Mouse (Mus musculus) hindbrain, embryonic 14.5 days (tissue): ENCODE measurements at regions not wholly inside any gene's neighbourhood (a gene's known extent, or its start where the extent isn't known, plus 50 kb on each side); places are given as distances from the start of the nearest gene placed in this dataset.

Experiments used
- ATAC-seq: fragments of 200-750 bp; cut with Nextera tagmentation; 2 replicates; pipeline ENCODE4 v1.8.0; 2017; ENCODE audit warnings: moderate number of reproducible peaks, mild to moderate bottlenecking, moderate TSS enrichment, moderate library complexity; ENCODE audit not compliant: low FRiP score
- DNase-seq: peaks from one replicate; pipeline ENCODE4 v3.0.0-alpha.2; 2015; ENCODE audit warnings: low spot score
- H3K27ac ChIP-seq: fragments of 300-500 bp; sonication (generic); 2 replicates; pipeline ENCODE4 v1.5.1; 2014; ENCODE audit warnings: mild to moderate bottlenecking, moderate library complexity
- H3K27me3 ChIP-seq: fragments of 300-500 bp; sonication (generic); 2 replicates; pipeline ENCODE4 v1.6.1; 2014; ENCODE audit warnings: mild to moderate bottlenecking, low read length, mixed read lengths; ENCODE audit not compliant: control insufficient read depth, insufficient read depth
- H3K36me3 ChIP-seq: fragments of 300-500 bp; sonication (generic); replicated peaks from 2 replicates; pipeline ENCODE4 v1.6.1; 2014; ENCODE audit not compliant: control insufficient read depth, insufficient read depth
- H3K4me1 ChIP-seq: fragments of 300-500 bp; sonication (generic); replicated peaks from 2 replicates; pipeline ENCODE4 v1.6.1; 2014; ENCODE audit warnings: antibody characterized with exemption, low read length, mixed read lengths; ENCODE audit not compliant: control insufficient read depth, insufficient read depth
- H3K4me2 ChIP-seq: fragments of 300-500 bp; sonication (generic); replicated peaks from 2 replicates; pipeline ENCODE4 v1.6.1; 2014; ENCODE audit warnings: mild to moderate bottlenecking, moderate library complexity
- H3K4me3 ChIP-seq: fragments of 300-500 bp; sonication (generic); replicated peaks from 2 replicates; pipeline ENCODE4 v1.5.1; 2014; ENCODE audit warnings: mild to moderate bottlenecking, low read length
- H3K9ac ChIP-seq: fragments of 300-500 bp; sonication (generic); 2 replicates; pipeline ENCODE4 v1.6.1; 2014
- H3K9me3 ChIP-seq: fragments of 300-500 bp; sonication (generic); 2 replicates; pipeline ENCODE4 v1.6.1; 2016; ENCODE audit warnings: low read length; ENCODE audit not compliant: control insufficient read depth
- WGBS: fragments of 180-500 bp; shearing (Covaris S2); extraction: QIAGEN DNeasy Blood & Tissue Kit; methylation state at CpG from one replicate; pipeline ENCODE4 v1.1.7; 2014; 5-methylcytosine and 5-hydroxymethylcytosine counted together

DNA sequence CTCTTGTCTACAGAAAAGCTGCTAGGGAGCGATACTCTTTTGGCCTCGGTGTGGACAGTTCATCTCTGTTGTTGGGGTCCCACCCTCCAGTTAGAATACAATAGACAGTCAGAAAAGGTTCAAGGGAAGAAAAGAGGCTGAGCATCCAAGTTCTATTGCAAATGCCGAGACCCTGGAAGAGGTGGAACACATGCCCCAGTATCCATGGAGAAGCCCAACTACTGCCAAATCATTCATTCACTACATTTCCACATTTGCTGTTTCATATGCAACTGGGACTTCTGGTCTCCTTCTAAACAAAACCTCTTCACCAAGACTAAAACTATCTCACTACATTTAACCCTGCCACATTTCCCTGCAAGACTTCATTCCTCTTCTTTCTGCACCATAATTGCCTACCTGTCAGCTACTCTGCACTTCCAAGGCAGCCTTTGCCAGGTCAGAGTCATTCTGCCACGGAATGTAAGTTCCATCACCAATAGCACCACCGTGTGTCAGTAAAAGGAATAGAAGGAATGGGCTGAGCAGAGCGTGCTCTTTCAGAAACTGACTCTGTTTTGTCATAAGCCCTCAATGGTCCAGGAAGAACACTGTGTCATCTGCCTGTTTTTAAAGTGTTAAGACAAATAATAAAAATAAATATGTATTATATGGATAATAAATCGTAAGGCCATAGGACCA lies 92.0 kb upstream of the Nxt1 start:
- Histone ChIP-seq H3K27ac (no peak overlapping the region), H3K9me3 (no peaks in the 10 kb centered on the region), H3K9ac (no peak overlapping the region), H3K4me2 (no peak overlapping the region), H3K36me3 (no peaks in the 10 kb centered on the region), H3K4me3 (no peak overlapping the region), H3K4me1 (no peaks in the 10 kb centered on the region), H3K27me3 (no peaks in the 10 kb centered on the region)
- DNase-seq (peak; percentile 78), ATAC-seq (peak; percentile 86; the same call in 1 of the 2 replicates)
- 40% methylated on average over 7 of the region's 7 CpGs for WGBS

DNA sequence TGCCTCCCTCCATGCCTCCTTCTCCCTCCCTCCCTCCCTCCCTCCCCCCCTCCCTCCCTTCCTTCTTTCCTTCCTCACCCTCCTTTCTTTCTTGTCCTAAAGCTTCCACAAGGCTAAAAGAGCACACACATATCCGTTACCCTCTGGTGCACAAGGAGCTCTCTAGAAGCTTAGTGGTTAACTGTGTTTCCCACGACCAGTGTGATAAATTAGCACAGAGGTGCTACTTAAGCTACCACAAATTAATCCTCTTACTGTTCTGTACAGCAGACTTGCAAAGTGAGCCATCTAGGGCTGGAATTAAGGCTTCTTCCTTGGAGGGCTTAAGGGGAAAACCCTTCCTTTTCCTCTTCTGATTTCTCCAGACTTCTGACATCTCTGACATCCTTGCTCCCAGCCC lies 92.8 kb upstream of the Nxt1 start:
- H3K4me2 ChIP-seq = no peak overlapping the region
- no peak for ATAC-seq
- DNase-seq = no peak

DNA sequence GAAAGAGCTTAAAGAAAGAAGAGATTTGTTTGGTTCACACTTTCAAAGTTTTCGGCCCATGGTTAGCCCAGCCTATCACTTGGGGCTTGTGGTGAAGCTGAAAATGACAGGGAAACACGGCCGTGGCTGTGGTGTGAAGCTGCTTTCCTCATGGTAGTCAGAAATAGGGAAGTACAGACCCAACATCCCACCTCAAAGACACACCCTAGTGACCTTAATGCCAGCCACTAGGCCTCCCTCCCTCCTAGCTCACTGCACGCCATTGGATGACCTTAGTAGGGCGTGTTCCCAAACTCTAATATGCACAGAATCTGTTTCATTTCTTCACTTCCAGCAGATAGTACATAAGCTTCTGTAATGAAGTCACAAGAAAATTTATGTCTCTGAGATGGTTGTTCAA lies 93.4 kb upstream of the Nxt1 start:
- Histone ChIP-seq H3K9me3 (no peaks in the 10 kb centered on the region), H3K27me3 (no peaks in the 10 kb centered on the region), H3K4me3 (no peak overlapping the region), H3K36me3 (no peaks in the 10 kb centered on the region), H3K4me1 (no peaks in the 10 kb centered on the region), H3K4me2 (no peak overlapping the region), H3K27ac (no peak overlapping the region), H3K9ac (no peak overlapping the region)
- 87% methylated on average over 5 of the region's 5 CpGs for WGBS
- DNase-seq = no peak
- ATAC-seq = no peak

More for the DNA sequence above, 92.8 kb upstream of the Nxt1 start:
- Histone ChIP-seq H3K9me3 (no peaks in the 10 kb centered on the region), H3K9ac (no peak overlapping the region), H3K4me3 (no peak overlapping the region), H3K27ac (no peak overlapping the region), H3K36me3 (no peaks in the 10 kb centered on the region), H3K27me3 (no peaks in the 10 kb centered on the region), H3K4me1 (no peaks in the 10 kb centered on the region)
- WGBS = 53% methylated on average over 2 of the region's 2 CpGs

DNA sequence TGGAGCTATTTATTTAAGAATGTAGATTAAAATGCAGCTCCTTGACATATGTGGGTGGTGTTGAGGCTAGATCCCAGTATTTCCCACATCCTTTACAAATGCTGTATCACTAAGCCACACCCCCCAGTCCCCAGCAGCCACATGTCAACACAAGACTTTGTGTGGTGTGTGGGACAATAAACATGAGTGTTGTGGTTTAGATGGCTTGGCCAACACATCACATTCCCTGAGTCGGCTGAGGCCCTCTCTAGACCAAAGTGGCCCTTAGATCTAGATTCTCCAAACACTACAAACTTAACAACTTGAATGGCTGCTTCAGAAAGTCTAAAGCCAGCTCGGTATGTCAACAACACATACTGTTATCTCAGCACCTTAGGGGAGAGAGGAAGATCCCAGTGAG lies 94.2 kb upstream of the Nxt1 start:
- no peak overlapping the region for H3K9ac ChIP-seq
- H3K4me3 ChIP-seq = no peak overlapping the region
- no peak overlapping the region for H3K4me2 ChIP-seq
- no peaks in the 10 kb centered on the region for H3K27me3 ChIP-seq
- no peaks in the 10 kb centered on the region for H3K36me3 ChIP-seq
- H3K9me3 ChIP-seq = no peaks in the 10 kb centered on the region
- no peak overlapping the region for H3K27ac ChIP-seq
- DNase-seq (no peak), ATAC-seq (no peak)
- 82% methylated on average over 2 of the region's 2 CpGs for WGBS
- no peaks in the 10 kb centered on the region for H3K4me1 ChIP-seq

DNA sequence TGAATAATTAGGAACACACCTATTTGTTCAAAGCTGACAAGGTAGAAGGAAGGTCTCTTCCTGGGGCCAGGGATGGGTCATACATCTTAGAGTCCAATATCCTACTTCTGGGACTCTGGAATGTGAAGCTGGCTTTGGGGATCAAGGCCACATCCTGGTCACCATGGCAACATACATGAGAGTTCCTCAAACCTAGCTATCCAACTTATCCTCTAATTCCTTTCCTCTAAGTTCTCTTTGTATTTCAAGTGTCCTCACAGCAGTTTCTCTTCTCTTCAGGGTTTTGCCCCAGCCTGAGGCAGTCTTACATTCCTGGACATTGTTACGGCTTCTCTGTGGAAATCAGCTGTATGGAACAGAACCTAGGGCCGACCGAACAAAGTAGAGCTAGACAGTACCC lies 97.0 kb upstream of the Nxt1 start:
- ATAC-seq (no peak), DNase-seq (no peak)
- no peak overlapping the region for H3K4me3 ChIP-seq
- no peaks in the 10 kb centered on the region for H3K36me3 ChIP-seq
- no peaks in the 10 kb centered on the region for H3K4me1 ChIP-seq
- no peak overlapping the region for H3K4me2 ChIP-seq
- H3K9me3 ChIP-seq = no peaks in the 10 kb centered on the region
- H3K9ac ChIP-seq = no peak overlapping the region
- H3K27ac ChIP-seq = no peak overlapping the region
- H3K27me3 ChIP-seq = no peaks in the 10 kb centered on the region
- 82% methylated on average over 3 of the region's 3 CpGs for WGBS

DNA sequence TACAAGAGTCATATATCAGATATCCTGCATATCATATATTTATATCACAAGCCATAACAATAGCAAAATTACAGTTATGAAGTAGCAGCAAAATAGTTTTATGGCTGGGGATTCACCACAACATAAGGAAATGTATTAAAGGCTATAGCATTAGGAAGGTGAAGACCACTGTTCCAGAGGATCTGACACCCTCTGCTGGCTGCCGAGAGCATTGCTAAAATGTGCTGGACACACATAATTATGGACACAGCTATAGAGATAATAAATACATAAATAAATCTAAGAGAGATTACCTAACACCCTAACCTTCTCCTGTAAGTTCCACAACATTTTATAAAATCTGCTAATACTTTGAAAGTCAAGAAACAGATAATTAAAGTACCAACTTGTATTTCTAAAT lies 100.2 kb upstream of the Nxt1 start:
- H3K27me3 ChIP-seq = no peaks in the 10 kb centered on the region
- WGBS = 20% methylated on average over 1 of the region's 1 CpGs
- H3K9ac ChIP-seq = no peak overlapping the region
- no peaks in the 10 kb centered on the region for H3K36me3 ChIP-seq
- no peak overlapping the region for H3K4me2 ChIP-seq
- no peak overlapping the region for H3K27ac ChIP-seq
- DNase-seq = peak; percentile 72
- no peaks in the 10 kb centered on the region for H3K4me1 ChIP-seq
- ATAC-seq = no peak
- H3K4me3 ChIP-seq = no peak overlapping the region
- no peaks in the 10 kb centered on the region for H3K9me3 ChIP-seq

DNA sequence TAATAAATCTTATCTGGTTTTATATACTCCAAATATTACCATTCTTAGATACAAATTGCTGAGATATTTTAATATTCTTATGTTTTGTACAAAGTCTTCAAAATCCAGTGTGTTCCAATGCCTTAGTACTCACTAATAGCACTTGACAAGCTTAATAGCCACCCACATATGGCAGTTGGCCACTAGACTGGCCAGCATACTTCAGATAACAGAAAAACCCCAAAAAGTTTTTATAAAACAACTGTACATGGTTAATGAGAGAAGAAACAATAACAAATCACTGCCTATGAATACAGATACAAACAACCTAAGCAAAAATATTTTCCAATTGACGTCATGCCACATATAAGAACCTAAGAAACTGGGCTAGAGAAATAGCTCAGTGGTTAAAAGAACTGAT lies 100.8 kb upstream of the Nxt1 start:
- H3K9ac ChIP-seq = no peak overlapping the region
- no peak for DNase-seq
- H3K4me2 ChIP-seq = no peak overlapping the region
- no peaks in the 10 kb centered on the region for H3K4me1 ChIP-seq
- H3K4me3 ChIP-seq = no peak overlapping the region
- H3K36me3 ChIP-seq = no peaks in the 10 kb centered on the region
- H3K9me3 ChIP-seq = no peaks in the 10 kb centered on the region
- ATAC-seq = no peak
- no peaks in the 10 kb centered on the region for H3K27me3 ChIP-seq
- H3K27ac ChIP-seq = no peak overlapping the region
- WGBS = 98% methylated on average over 1 of the region's 1 CpGs

DNA sequence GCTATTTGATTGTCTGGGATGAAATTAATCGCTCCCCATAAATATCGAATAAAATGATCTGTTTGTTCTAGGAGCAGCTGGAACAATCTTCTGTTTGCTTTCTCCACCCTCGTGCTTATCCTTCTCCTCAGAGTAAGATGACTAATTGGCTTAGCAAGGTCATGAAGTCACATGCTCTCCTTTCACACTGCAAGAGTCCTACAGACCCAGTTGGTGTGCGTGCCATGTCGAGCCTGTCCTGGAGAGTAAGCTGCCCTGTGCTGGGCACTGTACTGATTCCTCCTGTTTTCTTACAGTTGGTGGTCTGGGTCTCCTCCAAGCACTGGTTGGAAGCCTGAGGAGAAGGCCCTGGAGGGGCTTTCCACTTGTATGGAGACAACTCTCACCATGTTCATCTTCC lies 101.4 kb upstream of the Nxt1 start:
- Histone ChIP-seq H3K27ac (no peak overlapping the region), H3K9me3 (no peaks in the 10 kb centered on the region), H3K4me2 (no peak overlapping the region), H3K4me1 (no peaks in the 10 kb centered on the region), H3K4me3 (no peak overlapping the region), H3K9ac (no peak overlapping the region), H3K27me3 (no peaks in the 10 kb centered on the region), H3K36me3 (no peaks in the 10 kb centered on the region)
- no peak for DNase-seq
- no peak for ATAC-seq
- WGBS = 82% methylated on average over 5 of the region's 5 CpGs

DNA sequence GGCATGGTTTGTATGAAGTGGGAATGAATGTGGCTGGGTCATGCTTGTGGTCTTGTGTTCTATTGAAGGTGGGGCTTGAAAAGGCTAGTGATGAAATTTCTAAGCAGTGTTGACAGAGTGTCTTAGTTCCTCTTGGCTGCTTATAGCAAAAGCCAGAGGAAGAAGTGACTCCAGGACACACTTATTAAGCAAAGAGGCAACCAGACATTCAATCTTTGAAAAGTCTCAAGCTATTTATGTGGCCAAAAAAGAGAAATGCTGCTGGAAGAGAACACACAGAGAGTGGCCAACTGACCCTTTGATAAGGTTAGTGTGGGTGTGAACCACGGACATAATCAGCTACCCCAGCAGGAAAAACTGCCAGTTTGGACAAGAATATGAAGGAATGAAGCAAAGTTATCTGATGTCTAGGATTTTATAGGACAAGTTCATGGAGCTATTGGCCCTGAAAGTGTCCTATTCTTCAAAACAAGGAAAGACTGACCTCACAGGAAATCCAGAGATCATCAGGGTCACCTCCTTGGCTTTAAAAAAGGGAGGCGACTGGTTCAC lies 104.4 kb upstream of the Nxt1 start:
- H3K9me3 ChIP-seq = no peaks in the 10 kb centered on the region
- WGBS = 80% methylated on average over 2 of the region's 2 CpGs
- no peak overlapping the region for H3K9ac ChIP-seq
- H3K27me3 ChIP-seq = no peaks in the 10 kb centered on the region
- no peak overlapping the region for H3K4me2 ChIP-seq
- H3K27ac ChIP-seq = no peak overlapping the region
- DNase-seq = no peak
- H3K4me3 ChIP-seq = no peak overlapping the region
- ATAC-seq = no peak
- no peaks in the 10 kb centered on the region for H3K4me1 ChIP-seq
- no peaks in the 10 kb centered on the region for H3K36me3 ChIP-seq

DNA sequence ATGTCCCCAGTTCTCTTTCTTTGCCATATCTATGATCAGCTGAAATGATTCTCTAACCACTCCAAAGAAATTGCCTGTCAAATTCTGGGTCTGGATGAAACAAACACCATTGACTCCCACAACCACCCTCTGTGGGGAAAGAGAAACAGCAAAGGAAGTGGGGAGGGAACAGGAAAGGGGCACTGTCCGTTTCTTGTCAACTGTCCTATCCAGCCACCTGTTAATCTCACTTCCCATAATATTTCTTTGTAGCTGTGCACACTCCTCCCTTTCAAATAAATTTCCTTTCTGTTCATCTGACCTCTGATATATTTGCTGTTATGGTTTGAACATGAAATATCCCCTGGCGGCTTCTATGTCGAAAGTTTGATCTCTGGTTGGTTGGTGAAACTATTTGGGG lies 109.0 kb upstream of the Nxt1 start:
- ATAC-seq (no peak), DNase-seq (no peak)
- no peaks in the 10 kb centered on the region for H3K36me3 ChIP-seq
- H3K27me3 ChIP-seq = no peaks in the 10 kb centered on the region
- no peak overlapping the region for H3K27ac ChIP-seq
- no peak overlapping the region for H3K4me2 ChIP-seq
- 87% methylated on average over 3 of the region's 3 CpGs for WGBS
- H3K9me3 ChIP-seq = no peaks in the 10 kb centered on the region
- H3K4me1 ChIP-seq = no peaks in the 10 kb centered on the region
- H3K9ac ChIP-seq = no peak overlapping the region
- H3K4me3 ChIP-seq = no peak overlapping the region
